Mouse (Mus musculus) embryo, embryonic 11 days (tissue): ENCODE measurements around the gene Eng.
A peak's percentile ranks its signal among the peaks of the same experiment; 100 is the strongest.

Source experiments
- DNase-seq: peaks from one replicate; pipeline ENCODE4 v3.0.0-alpha.2; 2015

Eng gene

GRCm38 (mm10) chr2:32712934-32713817 is 66.8 kb downstream of the Eng start, which contains the start of gene Cdk9:
Gene Cdk9, minus strand, starts transcription at chr2:32713076.
- peak; percentile 92 for DNase-seq

DNA sequence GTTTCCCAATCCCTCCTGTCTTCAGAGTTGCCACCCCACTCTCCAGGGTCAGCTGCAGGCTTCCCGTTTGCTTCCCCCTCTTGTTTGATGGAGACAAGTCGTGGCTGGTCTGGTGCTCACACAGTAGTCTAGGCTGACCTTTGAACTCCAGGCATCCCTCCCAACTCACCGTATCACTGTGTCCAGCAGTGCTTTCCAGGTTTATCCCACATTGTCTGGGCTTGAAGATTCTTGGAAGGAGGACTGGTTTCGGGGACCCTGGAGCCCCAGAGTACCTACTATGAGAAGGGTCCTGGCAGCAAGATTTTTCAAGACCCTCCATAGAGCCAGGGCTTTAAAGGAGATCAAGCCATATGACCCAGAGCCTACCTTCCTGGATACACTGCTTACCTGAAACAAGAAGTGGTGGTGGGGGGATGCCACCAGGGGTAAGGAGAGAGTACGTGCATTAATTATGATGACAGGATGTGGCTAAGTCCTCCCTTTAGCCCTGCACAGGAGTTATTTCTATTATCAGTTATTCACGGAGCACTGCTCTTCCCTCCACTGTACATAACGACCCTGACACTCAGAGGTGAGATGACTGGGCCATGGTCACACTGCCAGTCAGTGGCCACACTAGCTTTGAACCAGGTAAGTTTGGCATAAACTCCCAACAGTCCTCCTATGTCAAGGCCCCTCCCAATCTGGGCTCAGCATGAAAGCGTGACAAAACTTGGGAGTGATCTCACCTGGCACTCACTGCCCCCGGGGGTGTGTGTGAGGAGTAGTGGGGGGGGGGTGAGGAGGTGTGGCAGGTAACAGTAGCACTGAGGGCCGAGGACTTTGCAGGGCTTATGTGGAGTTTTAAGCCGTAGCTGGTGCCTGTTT is 68.0 kb downstream of the Eng start:
- no peak for DNase-seq

DNA sequence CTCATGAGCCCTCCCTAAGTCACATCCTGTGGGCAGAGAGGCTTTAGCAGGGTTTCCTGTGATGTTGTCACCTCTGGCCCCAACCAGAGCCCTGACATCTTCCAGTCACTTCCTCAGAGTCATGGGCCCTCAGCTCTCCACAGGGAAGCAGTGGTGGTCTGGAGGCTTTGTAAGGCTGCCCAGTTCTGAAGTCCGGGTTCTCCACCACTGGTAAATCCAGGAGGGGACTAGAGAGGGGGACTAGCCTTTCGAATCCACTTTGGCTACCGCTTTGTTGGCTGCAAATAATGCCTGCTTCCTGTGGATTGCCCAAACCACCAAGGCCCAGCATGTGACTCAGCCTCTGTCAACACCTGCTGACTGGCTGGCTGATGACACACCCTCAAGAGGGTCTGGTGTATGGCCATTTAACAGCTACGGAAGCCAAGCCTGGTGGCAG is 68.6 kb downstream of the Eng start:
- no peak for DNase-seq

DNA sequence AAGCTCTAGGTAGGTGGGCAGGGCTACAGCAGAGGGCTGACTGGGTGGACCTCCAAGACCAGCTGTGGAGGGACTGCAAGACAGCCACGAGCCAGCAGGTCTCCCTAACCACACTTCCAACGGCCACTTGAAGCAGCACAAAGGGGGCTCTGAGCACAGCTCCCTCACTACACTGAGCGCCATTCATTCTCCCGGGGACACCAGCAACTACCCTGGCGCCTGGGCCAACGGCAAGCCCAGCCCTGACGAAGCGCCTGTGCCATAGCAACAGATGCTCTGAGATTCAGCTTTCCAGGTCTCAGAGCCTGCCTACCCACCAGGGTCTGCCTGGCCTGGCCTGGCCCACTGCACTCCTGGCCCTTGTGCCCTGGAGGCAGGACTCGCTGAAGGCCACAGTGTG is 72.4 kb downstream of the Eng start:
- no peak for DNase-seq

DNA sequence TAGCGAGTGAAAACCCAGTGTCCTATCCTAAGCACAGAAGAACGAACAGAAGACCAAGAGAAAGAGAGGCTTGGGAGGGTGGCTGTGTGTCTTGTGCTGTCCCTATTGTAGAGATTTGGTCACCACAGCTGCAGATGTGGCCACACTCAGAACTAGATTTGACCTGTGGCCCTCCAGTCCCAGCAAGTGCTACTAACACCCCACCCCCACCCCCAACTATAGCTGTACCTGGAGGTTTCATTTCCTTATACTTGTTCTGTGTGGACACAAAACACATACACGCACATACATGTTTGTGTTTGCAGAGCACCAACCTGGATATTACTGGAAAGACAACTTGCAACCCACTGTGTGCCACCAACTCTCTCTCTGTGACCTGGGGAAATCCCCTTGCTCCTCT is 73.7 kb downstream of the Eng start:
- DNase-seq: no peak

DNA sequence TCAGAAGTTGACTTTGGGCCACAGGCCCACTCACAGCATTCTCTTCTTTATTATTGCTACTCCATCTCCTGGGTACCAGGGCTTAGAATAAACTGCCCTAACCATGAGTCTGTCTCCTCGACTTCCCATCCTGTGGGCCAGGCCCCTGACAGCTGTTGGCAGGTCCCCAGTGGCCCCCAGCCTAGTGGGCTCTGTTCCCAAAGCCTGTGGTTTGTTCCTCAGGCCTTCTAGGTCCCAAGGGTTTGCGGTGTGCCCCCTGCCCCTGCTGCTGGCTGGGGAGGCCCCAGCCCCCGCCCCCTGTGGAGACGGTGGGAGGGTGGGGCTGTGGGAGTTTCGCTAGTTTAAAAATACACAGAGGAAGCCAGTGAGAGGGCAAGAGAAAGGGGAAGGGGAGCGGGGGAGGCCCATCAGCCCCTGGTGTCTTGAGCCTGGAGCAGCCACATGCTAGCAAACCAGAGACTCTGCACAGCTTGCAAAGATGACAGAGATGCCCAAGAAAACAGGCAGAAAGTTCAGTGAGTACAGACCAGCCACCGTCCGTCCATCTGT is 74.4 kb downstream of the Eng start, which contains the start of gene Sh2d3c:
Sh2d3c (plus strand) TSS at position 375 of the 549 bp plus-strand sequence.
- no peak for DNase-seq

- DNase-seq: no peak
These were observed 75.7 kb downstream of the Eng start for GRCm38 (mm10) chr2:32722046-32722445.

- DNase-seq: no peak
These were observed 76.2 kb downstream of the Eng start for GRCm38 (mm10) chr2:32722581-32722980.

GRCm38 (mm10) chr2:32724149-32724548 is 77.8 kb downstream of the Eng start:
- no peak for DNase-seq

GRCm38 (mm10) chr2:32724832-32725790 is 78.7 kb downstream of the Eng start:
- DNase-seq: no peak

- peak; percentile 96 for DNase-seq
These were observed 81.0 kb downstream of the Eng start for GRCm38 (mm10) chr2:32727435-32727834.

DNA sequence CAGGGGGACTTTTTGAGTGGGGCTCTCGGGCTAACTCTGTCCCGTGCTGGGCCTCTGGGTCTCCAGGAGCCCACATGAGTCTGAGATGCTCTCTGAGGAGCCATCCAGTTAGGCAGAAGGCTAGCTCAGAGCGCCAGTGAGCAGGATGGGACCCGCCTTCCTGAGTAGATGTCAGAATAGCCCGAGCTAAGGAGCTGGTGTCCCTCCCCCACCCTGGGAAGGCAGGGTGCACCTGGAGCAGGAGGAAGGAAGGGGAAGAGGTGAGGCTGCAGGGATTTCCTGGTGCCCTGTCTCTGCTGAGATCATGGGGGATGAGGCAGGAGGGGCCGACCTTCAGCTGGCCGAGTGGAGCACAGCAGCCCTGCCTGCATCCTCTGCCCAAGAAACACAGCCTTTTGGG is 82.1 kb downstream of the Eng start:
- DNase-seq: no peak

- DNase-seq: no peak
These were observed 83.2 kb downstream of the Eng start for GRCm38 (mm10) chr2:32729547-32729946.

DNA sequence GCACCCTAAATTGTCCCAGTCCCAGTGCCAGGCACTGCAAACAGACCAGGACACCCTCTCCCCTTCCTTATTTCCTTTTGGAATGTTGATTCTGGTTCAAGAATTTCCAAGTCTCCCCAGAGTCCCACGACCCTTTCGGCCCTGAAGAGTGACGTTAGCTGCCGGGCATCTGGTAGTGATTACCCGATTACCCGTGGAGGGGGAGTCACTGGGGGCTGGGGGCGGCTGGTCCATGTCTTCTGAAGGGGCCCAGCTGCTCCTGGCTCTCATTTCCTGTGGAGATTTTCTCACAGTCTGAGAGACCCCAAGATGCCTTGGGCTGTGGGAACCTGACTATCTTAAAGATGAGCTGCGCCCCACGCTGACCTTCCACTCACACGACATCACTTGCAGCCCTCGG is 84.5 kb downstream of the Eng start:
- peak; percentile 85 for DNase-seq

- no peak for DNase-seq
These were observed 85.5 kb downstream of the Eng start for GRCm38 (mm10) chr2:32731911-32732310.
